Mouse (Mus musculus) left cerebral cortex, postnatal 14 days (tissue): ENCODE measurements around the gene Tenm3. TPM values are rescaled to one million over a fixed set of nuclear protein-coding genes. Genes with fewer than 3 reads are reported as not detected.

ENCODE experiments used
- DNase-seq, 2 experiments: peaks; one replicate each; pipeline ENCODE4 v3.0.0; 2021 to 2022; ENCODE audit warnings: low spot score in 2 of 2, mixed read lengths in 1 of 2
- intact Hi-C: fragments of 180-260 bp; cut with DNase I; formaldehyde crosslinking; loops from one replicate; pipeline ENCODE4 v1.15.1; 2025
- total RNA-seq, 2 experiments: library from RNA; stranded (reverse); gene quantifications; 2 replicates each; pipeline ENCODE4 v1.2.3; 2021

Gene Tenm3
- total RNA-seq, 2 experiments from 2014 or later = 80.8 to 102 TPM

- intact Hi-C loops = loop anchor here (5.0 kb wide), 1 partner anchor 56 kb away; no protein-coding TSS in a partner anchor
- no peak for DNase-seq
Measured at GRCm38 (mm10) chr8:48507719-48508501, 335.8 kb downstream of the Tenm3 start.

GRCm38 (mm10) chr8:48492491-48492890 is 351.3 kb downstream of the Tenm3 start:
- DNase-seq = no peak
- intact Hi-C loops = no loop called here

- no peak for DNase-seq
- intact Hi-C loops = no loop called here
Measured at GRCm38 (mm10) chr8:48490635-48491165, 353.1 kb downstream of the Tenm3 start.

GRCm38 (mm10) chr8:48489936-48490634 is 353.7 kb downstream of the Tenm3 start:
- DNase-seq = no peak
- intact Hi-C loops = no loop called here

GRCm38 (mm10) chr8:48489417-48489816 is 354.3 kb downstream of the Tenm3 start:
- DNase-seq = no peak
- intact Hi-C loops = no loop called here

- intact Hi-C loops = no loop called here
Measured at GRCm38 (mm10) chr8:48488809-48489208, 354.9 kb downstream of the Tenm3 start.

GRCm38 (mm10) chr8:48484143-48484542 is 359.6 kb downstream of the Tenm3 start:
- no peak for DNase-seq
- intact Hi-C loops = no loop called here

More at GRCm38 (mm10) chr8:48488809-48489208, 354.9 kb downstream of the Tenm3 start:
- DNase-seq = no peak

GRCm38 (mm10) chr8:48481709-48482671 is 361.8 kb downstream of the Tenm3 start:
- peak; percentile 25 to 70 for DNase-seq
- intact Hi-C loops = no loop called here

GRCm38 (mm10) chr8:48477371-48477935 is 366.3 kb downstream of the Tenm3 start:
- intact Hi-C loops = no loop called here
- no peak for DNase-seq

- no peak for DNase-seq
- intact Hi-C loops = no loop called here
Measured at GRCm38 (mm10) chr8:48476896-48477295, 366.9 kb downstream of the Tenm3 start.

GRCm38 (mm10) chr8:48467633-48468032 is 376.1 kb downstream of the Tenm3 start:
- DNase-seq = no peak
- intact Hi-C loops = no loop called here

GRCm38 (mm10) chr8:48458373-48458772 is 385.4 kb downstream of the Tenm3 start:
- DNase-seq = peak; percentile 53 to 90
- intact Hi-C loops = no loop called here

GRCm38 (mm10) chr8:48456328-48457124 is 387.2 kb downstream of the Tenm3 start:
- no peak for DNase-seq
- intact Hi-C loops = no loop called here

- intact Hi-C loops = loop anchor here (5.0 kb wide), 1 partner anchor 56 kb away; no protein-coding TSS in a partner anchor
- DNase-seq = no peak
Measured at GRCm38 (mm10) chr8:48451247-48451635, 392.5 kb downstream of the Tenm3 start.

GRCm38 (mm10) chr8:48450397-48451246 is 393.1 kb downstream of the Tenm3 start:
- intact Hi-C loops = loop anchor here (5.0 kb wide), 1 partner anchor 57 kb away; no protein-coding TSS in a partner anchor
- DNase-seq = no peak

- no peak for DNase-seq
- intact Hi-C loops = loop anchor here (5.0 kb wide), 1 partner anchor 58 kb away; no protein-coding TSS in a partner anchor
Measured at GRCm38 (mm10) chr8:48449625-48450024, 394.1 kb downstream of the Tenm3 start.

- intact Hi-C loops = no loop called here
- DNase-seq = no peak
Measured at GRCm38 (mm10) chr8:48445690-48446089, 398.1 kb downstream of the Tenm3 start.
